8 mouse cellular contexts compared by ENCODE assay signal in genomic region chr6:113079492-113079891, GRCm38 (mm10). TPM values are rescaled to one million over a fixed set of nuclear protein-coding genes. Genes with fewer than 3 reads are reported as not detected.
DNase-seq lines count a peak whose midpoint lies in the region; ATAC-seq and TF ChIP-seq lines count a peak whose summit lies in the region.

No protein-coding gene starts in this region.

- H3K4me2 ChIP-seq in forebrain, postnatal 0 days (ENCODE audit: low read depth), result peak overlapping the region; percentile 96
- H3K4me2 ChIP-seq in hindbrain, embryonic 13.5 days, result peak overlapping the region; percentile 99
- H3K4me2 ChIP-seq in limb, embryonic 14.5 days (replicated peaks; ENCODE audit: low read depth, low read length, severe bottlenecking), result peak overlapping the region; percentile 74
- H3K4me2 ChIP-seq in neural tube, embryonic 13.5 days, result peak overlapping the region; percentile 99

- H3K27ac ChIP-seq in forebrain, postnatal 0 days (ENCODE audit: low read depth, low read length), result peak overlapping the region; percentile 25
- H3K27ac ChIP-seq in hindbrain, embryonic 13.5 days, result peak overlapping the region; percentile 82
- no peak overlapping the region; the same call in 1 of the 2 replicates for H3K27ac ChIP-seq in limb, embryonic 14.5 days (replicated peaks; ENCODE audit: low read depth, low read length)
- H3K27ac ChIP-seq in neural tube, embryonic 13.5 days (replicated peaks), result peak overlapping the region; percentile 78

- H3K4me3 ChIP-seq in forebrain, postnatal 0 days (ENCODE audit: low read depth, low read length), result peak overlapping the region; percentile 64
- H3K4me3 ChIP-seq in hindbrain, embryonic 13.5 days, result peak overlapping the region; percentile 83
- peak overlapping the region; percentile 92 for H3K4me3 ChIP-seq in limb, embryonic 14.5 days (replicated peaks; ENCODE audit: low read length)
- H3K4me3 ChIP-seq in neural tube, embryonic 13.5 days, result peak overlapping the region; percentile 97

- H3K36me3 ChIP-seq in forebrain, postnatal 0 days (ENCODE audit: insufficient read depth), result no peaks in the 10 kb centered on the region
- H3K36me3 ChIP-seq in hindbrain, embryonic 13.5 days, result no peaks in the 10 kb centered on the region
- peaks cover 3% of the 10 kb centered on the region; the same call in 1 of the 2 replicates for H3K36me3 ChIP-seq in limb, embryonic 14.5 days (ENCODE audit: control insufficient read depth, insufficient read depth, low read length)
- H3K36me3 ChIP-seq in neural tube, embryonic 13.5 days, result no peaks in the 10 kb centered on the region

- TF ChIP-seq CTCF in forebrain, postnatal 0 days (IDR thresholded peaks at IDR 0.05; ENCODE audit: low read depth), result no peak

- DNase-seq in cerebellum, postnatal 14 days, result peak; percentile 22
- DNase-seq in cerebellum, adult 8-10 months, result no peak
- DNase-seq in adrenal gland, postnatal 14 days, result peak; percentile 56
- DNase-seq in forebrain, postnatal 0 days, result peak; percentile 44
- peak; percentile 69 for DNase-seq in limb, embryonic 14.5 days (ENCODE audit: low spot score)
- DNase-seq in thymus, postnatal 0 days (ENCODE audit: low spot score), result no peak

- no peak for TF ChIP-seq POLR2A in limb, embryonic 14.5 days (IDR thresholded peaks at IDR 0.05; ENCODE audit: borderline replicate concordance, extremely low read depth, insufficient read depth, insufficient read length)

- WGBS in forebrain, postnatal 0 days, result 0% methylated on average over 3 of the region's 3 CpGs
- 0% methylated on average over 3 of the region's 3 CpGs for WGBS in hindbrain, embryonic 13.5 days
- 0% methylated on average over 3 of the region's 3 CpGs for whole genome bisulfite sequencing in limb, embryonic 14.5 days
- WGBS in neural tube, embryonic 13.5 days, result 2% methylated on average over 3 of the region's 3 CpGs

- ATAC-seq in forebrain, postnatal 0 days, result no peak
- ATAC-seq in hindbrain, embryonic 13.5 days (ENCODE audit: low FRiP score), result no peak
- ATAC-seq in limb, embryonic 14.5 days (ENCODE audit: low FRiP score, low read depth), result no peak
- no peak for ATAC-seq in neural tube, embryonic 13.5 days (ENCODE audit: low read depth)

- no peaks in the 10 kb centered on the region for H3K9me3 ChIP-seq in forebrain, postnatal 0 days (ENCODE audit: low read length)
- H3K9me3 ChIP-seq in hindbrain, embryonic 13.5 days, result no peaks in the 10 kb centered on the region
- no peaks in the 10 kb centered on the region for H3K9me3 ChIP-seq in limb, embryonic 14.5 days (ENCODE audit: control insufficient read depth, low read length)
- H3K9me3 ChIP-seq in neural tube, embryonic 13.5 days, result no peaks in the 10 kb centered on the region

- H3K9ac ChIP-seq in forebrain, postnatal 0 days, result peak overlapping the region; percentile 36
- H3K9ac ChIP-seq in hindbrain, embryonic 13.5 days, result peak overlapping the region; percentile 71
- peak overlapping the region; percentile 53 for H3K9ac ChIP-seq in limb, embryonic 14.5 days (ENCODE audit: low read depth, low read length, severe bottlenecking)
- H3K9ac ChIP-seq in neural tube, embryonic 13.5 days, result peak overlapping the region; percentile 99

- peaks cover 21% of the 10 kb centered on the region for H3K4me1 ChIP-seq in forebrain, postnatal 0 days (ENCODE audit: insufficient read depth)
- H3K4me1 ChIP-seq in hindbrain, embryonic 13.5 days (replicated peaks), result peaks cover 59% of the 10 kb centered on the region
- H3K4me1 ChIP-seq in limb, embryonic 14.5 days (ENCODE audit: control insufficient read depth, insufficient read depth, low read length), result peaks cover 25% of the 10 kb centered on the region
- peaks cover 67% of the 10 kb centered on the region for H3K4me1 ChIP-seq in neural tube, embryonic 13.5 days (replicated peaks)

- no peaks in the 10 kb centered on the region for H3K27me3 ChIP-seq in forebrain, postnatal 0 days (ENCODE audit: insufficient read depth, low read length)
- H3K27me3 ChIP-seq in hindbrain, embryonic 13.5 days, result no peaks in the 10 kb centered on the region
- H3K27me3 ChIP-seq in limb, embryonic 14.5 days (ENCODE audit: control insufficient read depth, insufficient read depth, low read length), result no peaks in the 10 kb centered on the region
- H3K27me3 ChIP-seq in neural tube, embryonic 13.5 days, result no peaks in the 10 kb centered on the region

RNA-seq across cellular contexts. Expression of gene Setd5, which starts 2.3 kb away (rescaled TPM):
- 104 and 113 TPM in 2 replicates for total RNA-seq in adrenal gland, postnatal 14 days (2021)
- 75.8 and 103 TPM in 2 replicates for total RNA-seq in forebrain, postnatal 0 days (2014; rRNA removed)
- polyA plus RNA-seq in forebrain, postnatal 0 days (2015; fragmentation: Nextera tagmentation; extraction: Ambion mirVana), result 30.8 and 48.6 TPM in 2 replicates
- 51.2 and 54.7 TPM in 2 replicates for polyA plus RNA-seq in hindbrain, embryonic 13.5 days (2015; fragmentation: Nextera tagmentation; extraction: Ambion mirVana)
- polyA plus RNA-seq in limb, embryonic 14.5 days (2012; rRNA removed), result 93.8 and 103 TPM in 2 replicates
- polyA plus RNA-seq in limb, embryonic 14.5 days (2014; fragmentation: Nextera tagmentation; extraction: Ambion mirVana), result 90.2 and 93.4 TPM in 2 replicates
- 50.3 and 54.0 TPM in 2 replicates for polyA plus RNA-seq in neural tube, embryonic 13.5 days (2015; fragmentation: Nextera tagmentation; extraction: Ambion mirVana)
- polyA plus RNA-seq in thymus, postnatal 0 days (2015; fragmentation: Nextera tagmentation; extraction: Ambion mirVana), result 36.5 and 45.2 TPM in 2 replicates

RNA-seq across cellular contexts. Expression of gene Thumpd3, which starts 33.5 kb away (rescaled TPM):
- total RNA-seq in adrenal gland, postnatal 14 days (2021), result 35.2 and 36.2 TPM in 2 replicates
- total RNA-seq in forebrain, postnatal 0 days (2014; rRNA removed), result 50.2 and 64.7 TPM in 2 replicates
- polyA plus RNA-seq in forebrain, postnatal 0 days (2015; fragmentation: Nextera tagmentation; extraction: Ambion mirVana), result 47.7 and 48.7 TPM in 2 replicates
- 56.4 and 58.8 TPM in 2 replicates for polyA plus RNA-seq in hindbrain, embryonic 13.5 days (2015; fragmentation: Nextera tagmentation; extraction: Ambion mirVana)
- polyA plus RNA-seq in limb, embryonic 14.5 days (2012; rRNA removed), result 18.8 and 25.1 TPM in 2 replicates
- polyA plus RNA-seq in limb, embryonic 14.5 days (2014; fragmentation: Nextera tagmentation; extraction: Ambion mirVana), result 36.7 and 38.7 TPM in 2 replicates
- polyA plus RNA-seq in neural tube, embryonic 13.5 days (2015; fragmentation: Nextera tagmentation; extraction: Ambion mirVana), result 58.8 and 64.5 TPM in 2 replicates
- 67.9 and 68.5 TPM in 2 replicates for polyA plus RNA-seq in thymus, postnatal 0 days (2015; fragmentation: Nextera tagmentation; extraction: Ambion mirVana)

Comparison
In these comparisons a context has a peak if more than half of its experiments do, and no peak if none do; other contexts are left out.
1. DNase-seq: peak in cerebellum, postnatal 14 days (2 of 2), adrenal gland, postnatal 14 days (single experiment), forebrain, postnatal 0 days (single experiment) and limb, embryonic 14.5 days (single experiment); none in cerebellum, adult 8-10 months (single experiment) and thymus, postnatal 0 days (single experiment).
2. H3K9ac ChIP-seq: peak in every context shown above with its lines; median percentile 99 in neural tube, embryonic 13.5 days; 71 in hindbrain, embryonic 13.5 days; 53 in limb, embryonic 14.5 days; 36 in forebrain, postnatal 0 days.
3. Peak in every context shown above with its lines, with median percentiles within 50 percentile points of each other: H3K4me2 ChIP-seq and H3K4me3 ChIP-seq.